Mouse (Mus musculus): ENCODE results near the gene Zbtb17.
A peak's percentile ranks its signal among the peaks of the same experiment; 100 is the strongest.

Gene Zbtb17

DNA sequence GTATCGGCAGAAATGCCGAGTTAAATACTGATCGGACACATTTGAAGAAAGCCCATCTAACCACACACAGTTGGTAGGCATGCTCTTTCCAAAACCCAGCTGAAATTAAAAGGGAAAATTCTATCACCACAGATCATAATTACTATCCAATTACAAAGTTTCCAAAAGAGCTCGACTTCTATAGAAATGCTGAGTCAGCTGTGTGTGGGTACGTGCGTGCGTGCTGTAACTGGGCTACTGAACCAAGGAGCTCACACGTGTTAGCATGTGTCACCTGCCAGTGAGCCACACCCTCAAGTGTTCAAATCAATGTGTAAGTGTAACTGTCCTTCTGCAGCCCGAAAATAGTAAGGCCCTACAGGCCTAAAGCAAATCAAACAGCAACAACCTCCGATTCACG lies 43.1 kb downstream of the Zbtb17 start:
- no peak for DNase-seq (ENCODE audit: low read depth, low spot score)

DNA sequence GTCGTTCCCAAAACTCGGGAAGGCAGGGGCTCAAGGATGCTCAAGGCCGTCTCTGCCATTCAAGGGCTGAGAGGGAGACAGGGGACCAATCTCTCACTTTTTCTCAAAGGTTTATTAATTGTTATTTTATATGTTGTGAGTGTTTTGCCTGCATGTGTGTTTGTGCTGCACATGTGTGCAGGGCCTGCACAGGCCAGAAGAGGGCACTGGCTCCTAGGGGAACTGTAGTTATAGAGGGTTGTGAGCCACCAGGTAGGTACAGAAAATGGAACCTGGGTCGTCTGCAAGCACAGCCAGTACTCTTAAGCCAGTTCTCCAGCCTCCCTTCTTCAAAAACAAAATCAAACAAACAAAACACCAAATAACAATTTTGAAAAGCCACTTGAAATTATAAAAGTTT lies 44.2 kb downstream of the Zbtb17 start:
- no peak for DNase-seq (ENCODE audit: low read depth, low spot score)

DNA sequence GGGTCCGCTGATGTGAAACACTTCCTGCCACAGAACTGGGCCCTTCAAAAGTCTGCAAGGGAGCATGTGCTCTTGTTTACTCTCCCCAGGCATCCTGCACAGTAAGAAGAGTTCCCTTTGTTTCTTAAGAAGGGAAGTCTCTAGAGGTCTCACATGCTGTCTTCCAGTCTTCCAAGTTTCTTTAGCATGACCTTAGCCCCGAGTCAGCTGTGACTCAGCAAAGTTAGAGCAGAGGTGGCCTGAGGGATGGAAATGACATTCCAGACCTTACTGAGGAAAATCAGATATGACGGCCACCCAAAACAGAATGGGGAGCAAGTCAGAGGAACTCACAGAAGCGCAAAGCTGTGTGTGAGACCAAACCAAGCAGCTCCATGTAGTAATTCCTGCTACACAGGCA lies 56.2 kb downstream of the Zbtb17 start:
- DNase-seq (ENCODE audit: low read depth, low spot score) = no peak

DNA sequence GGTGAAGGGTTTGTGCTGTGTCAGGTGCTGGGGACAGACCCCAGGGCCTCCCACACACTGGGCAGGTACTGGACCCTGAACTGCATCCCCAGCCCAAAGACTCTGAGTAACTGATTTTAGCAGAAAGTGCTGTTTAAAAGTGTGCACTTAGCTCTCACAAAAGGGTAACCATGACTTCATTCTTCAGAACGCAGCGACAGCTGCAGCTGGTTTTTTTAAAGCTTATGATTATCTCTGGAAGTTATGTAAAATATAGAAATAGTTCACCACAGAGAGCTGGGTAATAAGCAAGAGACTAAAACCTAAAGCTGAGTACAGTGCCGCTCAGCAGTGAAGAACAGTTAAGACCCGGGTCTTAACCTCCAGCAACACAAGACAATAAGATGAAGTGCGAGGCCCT lies 56.6 kb downstream of the Zbtb17 start:
- no peak for DNase-seq (ENCODE audit: low read depth, low spot score)

DNA sequence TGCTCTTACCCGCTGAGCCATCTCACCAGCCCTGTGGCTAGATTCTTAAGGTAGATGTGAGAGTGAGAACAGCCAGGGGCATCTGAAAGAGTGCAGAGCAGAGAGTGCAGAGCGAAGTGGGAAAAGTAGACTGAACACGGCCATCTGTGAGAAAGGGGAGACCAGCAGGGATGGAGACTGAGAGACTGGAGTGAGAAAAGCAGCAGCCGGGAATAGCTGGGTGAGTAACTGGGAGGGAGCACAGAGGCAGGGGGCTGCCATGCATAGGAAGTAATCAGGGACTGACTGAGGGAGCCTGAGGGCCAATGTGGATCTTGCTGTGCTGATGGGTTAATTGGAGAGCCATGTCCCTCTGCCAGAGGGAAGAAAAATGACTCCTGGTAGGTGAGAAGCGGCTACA lies 58.3 kb downstream of the Zbtb17 start:
- no peak for DNase-seq (ENCODE audit: low read depth, low spot score)

DNA sequence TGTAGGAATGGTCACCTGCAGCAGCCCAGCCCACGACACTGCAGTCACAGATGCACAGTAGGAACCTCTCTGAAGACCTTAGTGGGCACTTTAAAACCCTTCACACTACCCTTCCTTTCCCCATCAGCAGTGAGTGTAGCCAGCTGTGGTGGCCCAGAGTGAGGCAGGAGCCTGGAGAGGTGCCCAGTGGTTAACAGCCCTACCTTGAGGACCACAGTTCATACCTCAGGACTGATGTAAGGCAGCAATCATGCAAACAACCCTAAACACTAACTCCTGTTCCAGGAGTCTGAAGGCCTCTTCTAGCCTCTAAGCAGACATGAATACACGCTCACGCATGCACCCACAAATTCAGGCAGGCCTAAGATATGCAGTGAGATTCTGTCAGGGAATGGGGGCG lies 60.0 kb downstream of the Zbtb17 start:
- no peak for DNase-seq (ENCODE audit: low read depth, low spot score)

DNA sequence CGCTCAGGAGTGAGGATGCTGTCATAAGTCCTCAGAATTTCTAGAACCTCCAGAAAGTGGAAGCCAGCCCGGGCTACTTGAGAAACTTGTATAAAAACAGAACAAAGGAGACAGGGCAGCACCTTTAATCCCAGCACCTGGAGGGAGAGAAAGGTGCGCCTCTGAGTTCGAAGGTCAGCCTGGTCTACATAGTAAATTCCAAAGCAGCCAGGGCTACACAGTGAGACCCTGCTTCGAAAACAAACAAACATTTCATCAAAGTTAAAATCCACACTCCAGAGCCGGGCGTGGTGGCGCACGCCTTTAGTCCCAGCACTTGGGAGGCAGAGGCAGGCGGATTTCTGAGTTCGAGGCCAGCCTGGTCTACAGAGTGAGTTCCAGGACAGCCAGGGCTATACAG lies 61.4 kb downstream of the Zbtb17 start:
- DNase-seq (ENCODE audit: low read depth, low spot score) = no peak

DNA sequence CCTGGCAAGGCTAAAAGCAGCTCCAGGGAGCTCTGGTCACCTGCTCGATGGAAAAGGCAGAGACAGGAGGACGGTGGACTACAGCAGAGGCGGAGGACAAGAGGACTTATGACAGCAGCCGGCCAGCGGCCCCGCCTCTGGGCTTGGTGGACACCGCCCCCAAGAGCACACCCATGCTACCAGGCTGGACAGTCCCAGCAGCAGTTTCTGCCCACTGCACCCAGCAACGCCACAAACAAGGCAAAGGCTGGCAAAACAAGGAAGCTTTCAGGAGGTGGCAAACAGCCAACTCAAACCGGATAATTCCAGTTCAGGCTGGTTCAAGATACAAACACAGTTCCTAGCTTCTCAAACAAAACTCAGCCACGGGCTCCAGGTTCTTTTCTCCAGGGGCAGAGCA lies 61.9 kb downstream of the Zbtb17 start:
- DNase-seq (ENCODE audit: low read depth, low spot score) = peak; percentile 57

DNA sequence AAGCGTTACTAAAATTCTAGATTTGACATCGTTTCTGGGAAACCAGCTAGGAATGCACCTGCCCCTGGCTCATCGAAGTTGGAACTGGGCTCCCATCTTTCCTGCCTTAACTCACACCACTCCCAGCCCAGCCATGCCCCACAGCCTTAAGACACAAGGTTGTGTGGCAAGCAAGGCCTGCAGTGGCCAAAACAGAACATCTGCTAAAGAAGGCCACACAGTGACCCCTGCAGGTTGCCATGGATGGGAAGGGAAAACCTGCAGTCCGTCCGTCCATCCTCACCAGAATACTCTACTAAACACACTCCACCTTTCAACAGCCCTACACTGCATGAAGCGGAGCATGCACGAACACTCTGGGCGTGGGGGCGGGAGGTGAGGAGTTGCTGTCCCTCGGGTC lies 62.4 kb downstream of the Zbtb17 start:
- DNase-seq (ENCODE audit: low read depth, low spot score) = no peak

DNA sequence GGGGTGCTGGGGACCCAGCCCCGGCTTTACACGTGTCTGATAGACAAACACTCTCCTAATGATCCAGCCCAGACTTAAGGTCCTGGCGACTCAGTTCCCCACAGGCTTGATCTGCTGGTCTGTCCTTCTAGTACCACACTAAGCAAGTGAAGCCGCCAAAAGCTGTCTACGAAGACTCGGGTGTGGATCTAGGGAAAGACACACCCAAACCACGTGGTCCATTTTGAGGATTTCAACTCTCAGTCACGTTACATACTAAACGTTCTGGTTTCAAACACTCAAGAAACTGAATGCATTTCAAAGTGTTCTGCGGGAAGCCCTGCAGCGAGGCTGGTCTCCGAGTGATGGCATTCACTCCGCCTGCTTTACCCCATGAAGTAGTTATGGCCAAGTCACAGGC lies 66.0 kb downstream of the Zbtb17 start:
- no peak for DNase-seq (ENCODE audit: low read depth, low spot score)

DNA sequence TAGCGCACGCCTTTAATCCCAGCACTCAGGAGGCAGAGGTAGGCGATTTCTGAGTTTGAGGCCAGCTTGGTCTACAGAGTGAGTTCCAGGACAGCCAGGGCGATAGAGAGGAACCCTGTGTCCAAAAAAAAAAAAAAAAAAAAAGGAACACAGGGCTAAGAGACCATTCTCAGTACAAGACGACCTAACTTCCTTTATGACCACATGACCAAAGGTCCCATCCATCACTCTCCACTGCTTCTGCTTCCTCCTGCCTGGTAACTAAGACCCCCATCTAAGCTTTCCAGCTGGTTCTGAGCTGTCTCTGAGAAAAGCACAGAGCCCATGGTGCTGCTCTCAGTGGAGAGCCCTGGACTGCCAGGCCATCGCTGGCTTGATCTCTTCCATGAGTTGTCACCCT lies 67.7 kb downstream of the Zbtb17 start:
- no peak for DNase-seq (ENCODE audit: low read depth, low spot score)

DNA sequence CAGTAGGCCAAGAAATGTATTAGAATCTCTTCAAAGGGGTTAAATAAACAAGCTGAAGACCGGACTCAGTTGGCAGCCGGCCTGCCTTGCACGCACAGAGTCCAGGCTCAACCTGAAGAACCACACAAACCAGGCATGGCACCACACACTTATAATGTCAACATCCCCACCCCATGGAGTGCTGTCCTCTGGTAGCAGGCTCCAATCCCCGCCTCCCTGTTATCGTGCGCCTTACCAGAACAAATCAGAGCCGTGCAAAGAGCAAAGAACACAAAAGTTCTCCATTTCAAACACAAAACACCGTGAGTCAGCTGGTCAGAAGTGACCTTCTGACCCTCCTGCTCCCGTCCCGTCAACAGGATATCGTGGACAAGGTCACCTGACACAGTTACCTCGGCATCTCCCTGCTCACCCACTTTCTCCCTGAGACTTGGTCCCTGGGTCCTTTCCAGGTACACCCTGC lies 69.8 kb downstream of the Zbtb17 start:
- DNase-seq (ENCODE audit: low read depth, low spot score) = no peak

All from brain, embryonic 18.5 days (tissue).